Mouse (Mus musculus): ENCODE data around the gene Tedc1. TPM values are rescaled to one million over a fixed set of nuclear protein-coding genes. Genes with fewer than 3 reads are reported as not detected.
"Not testable (repeated sequence)": the region's sequence is repeated elsewhere in the genome, so short reads cannot be mapped to it uniquely, and the experiment has no call there.

Gene Tedc1
- polyA plus RNA-seq, 1 experiment from 2014 or later = 71.1 TPM

GRCm38 (mm10) chr12:113193423-113193822 is 37.2 kb downstream of the Tedc1 start:
- DNase-seq (ENCODE audit: low spot score) = no peak

GRCm38 (mm10) chr12:113199132-113199531 is 42.9 kb downstream of the Tedc1 start:
- DNase-seq (ENCODE audit: low spot score) = not testable (repeated sequence)

GRCm38 (mm10) chr12:113201301-113201700 is 45.1 kb downstream of the Tedc1 start:
- DNase-seq (ENCODE audit: low spot score) = no peak

DNA sequence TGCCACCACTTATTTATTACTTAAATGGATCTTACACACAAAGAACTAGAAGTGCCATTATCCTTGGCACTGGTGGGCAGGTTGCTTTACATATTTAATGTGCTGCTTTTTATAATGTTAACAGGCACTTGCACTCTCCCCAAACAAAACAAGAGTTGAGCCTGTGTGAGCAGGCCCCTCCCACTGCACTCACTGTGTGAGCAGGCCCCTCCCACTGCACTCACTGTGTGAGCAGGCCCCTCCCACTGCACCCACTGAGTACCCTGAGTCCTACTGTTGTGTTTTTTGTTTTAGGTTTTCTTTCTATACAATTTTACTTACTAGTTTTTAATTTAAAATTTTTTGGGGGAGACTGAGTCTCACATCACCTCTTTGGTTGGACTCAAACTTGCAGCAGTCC is 45.8 kb downstream of the Tedc1 start:
- no peak for DNase-seq (ENCODE audit: low spot score)

GRCm38 (mm10) chr12:113203522-113203921 is 47.3 kb downstream of the Tedc1 start:
- DNase-seq (ENCODE audit: low spot score) = no peak

DNA sequence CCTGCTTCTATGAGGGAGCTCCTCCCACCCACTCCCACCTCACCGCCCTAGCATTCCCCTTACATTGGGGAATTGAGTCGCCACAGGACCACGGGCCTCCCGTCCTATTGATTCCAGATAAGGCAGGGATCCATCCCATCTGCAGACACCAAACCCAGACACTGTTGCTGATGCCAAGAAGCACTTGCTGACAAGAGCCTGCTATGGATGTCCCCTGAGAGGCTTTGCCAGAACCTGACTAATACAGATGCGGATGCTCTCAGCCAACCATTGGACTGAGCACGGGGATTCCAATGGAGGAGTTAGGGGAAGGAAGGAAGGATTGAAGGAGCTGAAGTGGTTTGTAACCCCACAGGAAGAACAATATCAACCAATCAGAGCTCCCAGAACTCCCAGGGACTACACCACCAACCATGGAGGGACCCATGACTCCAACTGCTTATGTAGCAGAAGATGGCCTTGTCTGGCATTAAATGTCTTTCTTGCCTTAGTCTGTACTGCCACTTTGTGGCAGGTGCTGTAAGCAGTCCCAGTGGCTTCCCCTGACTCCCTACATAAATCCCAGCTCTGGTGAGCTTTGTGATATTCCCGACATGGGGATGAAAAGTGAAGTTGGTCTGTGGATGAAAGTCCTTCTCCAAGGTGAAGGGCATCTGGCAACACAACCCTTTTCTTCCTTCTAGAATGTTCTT is 49.2 kb downstream of the Tedc1 start:
- DNase-seq (ENCODE audit: low spot score) = no peak

DNA sequence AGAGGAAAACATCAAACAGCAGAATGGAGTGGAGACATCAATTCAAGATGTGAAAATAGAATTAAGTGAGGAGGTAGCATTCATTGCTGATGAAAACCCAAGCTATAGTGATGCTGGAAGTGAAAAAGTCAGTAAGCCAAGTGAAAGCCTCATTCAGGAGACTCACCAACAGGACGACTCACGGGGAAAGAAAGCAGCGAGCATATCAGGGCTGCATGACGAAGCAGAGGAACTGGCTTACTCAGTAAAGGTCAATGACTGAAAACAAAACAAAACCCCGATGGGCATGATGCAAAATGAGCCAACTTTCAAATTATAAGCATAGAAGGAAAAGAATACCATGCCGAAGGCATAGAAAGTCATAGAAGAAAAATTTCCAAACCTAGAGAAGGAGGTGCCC is 51.5 kb downstream of the Tedc1 start:
- no peak for DNase-seq (ENCODE audit: low spot score)

- DNase-seq (ENCODE audit: low spot score) = no peak
Observed at GRCm38 (mm10) chr12:113210586-113211378, 54.6 kb downstream of the Tedc1 start.

- DNase-seq (ENCODE audit: low spot score) = no peak
Observed at GRCm38 (mm10) chr12:113211772-113212171, 55.6 kb downstream of the Tedc1 start.

DNA sequence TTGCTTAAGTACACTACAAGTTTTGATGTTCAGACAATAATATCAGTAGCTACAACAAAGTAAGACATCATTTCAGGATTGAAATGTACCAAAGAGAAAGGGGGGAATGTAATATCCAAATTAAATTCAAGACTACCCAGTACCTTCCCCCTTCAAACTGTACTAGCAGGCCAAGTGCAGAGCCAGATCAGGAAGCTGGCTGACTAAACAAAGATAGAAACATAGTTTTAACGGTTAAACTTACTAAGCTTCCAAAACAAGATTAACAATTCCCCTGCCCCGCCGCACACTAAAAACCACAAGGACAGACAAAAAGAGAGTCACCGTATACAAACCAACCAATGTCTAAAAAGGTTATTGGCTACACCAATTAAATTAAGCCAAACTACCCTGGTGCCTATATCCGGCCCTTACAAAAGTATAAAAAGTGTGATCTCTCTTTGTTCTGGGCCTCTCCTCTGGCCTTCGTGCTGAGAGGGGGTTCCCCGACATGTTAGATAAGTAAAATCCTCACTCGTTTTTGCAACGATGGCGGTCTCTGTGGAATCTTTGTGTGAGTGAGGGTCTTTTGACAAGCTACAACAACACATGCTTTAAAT is 56.2 kb downstream of the Tedc1 start:
- DNase-seq (ENCODE audit: low spot score) = no peak

DNA sequence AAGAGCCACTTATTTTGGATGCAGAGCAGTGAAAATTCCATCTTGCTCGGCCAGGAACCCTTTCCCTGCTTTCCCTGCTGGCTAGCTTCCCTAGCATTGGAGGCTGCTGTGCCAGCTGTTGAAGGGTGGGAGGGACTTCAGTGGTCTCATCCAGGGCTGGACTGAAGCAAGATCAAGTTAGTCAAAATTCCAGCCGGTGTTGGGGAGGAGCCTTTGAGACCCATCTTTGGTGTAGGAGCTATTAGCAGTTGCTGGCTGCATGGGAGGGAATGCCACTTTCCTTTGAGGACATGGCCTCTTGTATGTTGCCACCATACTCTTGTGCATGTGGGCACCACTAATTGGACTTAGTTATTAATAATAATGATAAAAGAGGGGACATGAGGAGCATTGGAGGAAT is 57.0 kb downstream of the Tedc1 start:
- no peak for DNase-seq (ENCODE audit: low spot score)

DNA sequence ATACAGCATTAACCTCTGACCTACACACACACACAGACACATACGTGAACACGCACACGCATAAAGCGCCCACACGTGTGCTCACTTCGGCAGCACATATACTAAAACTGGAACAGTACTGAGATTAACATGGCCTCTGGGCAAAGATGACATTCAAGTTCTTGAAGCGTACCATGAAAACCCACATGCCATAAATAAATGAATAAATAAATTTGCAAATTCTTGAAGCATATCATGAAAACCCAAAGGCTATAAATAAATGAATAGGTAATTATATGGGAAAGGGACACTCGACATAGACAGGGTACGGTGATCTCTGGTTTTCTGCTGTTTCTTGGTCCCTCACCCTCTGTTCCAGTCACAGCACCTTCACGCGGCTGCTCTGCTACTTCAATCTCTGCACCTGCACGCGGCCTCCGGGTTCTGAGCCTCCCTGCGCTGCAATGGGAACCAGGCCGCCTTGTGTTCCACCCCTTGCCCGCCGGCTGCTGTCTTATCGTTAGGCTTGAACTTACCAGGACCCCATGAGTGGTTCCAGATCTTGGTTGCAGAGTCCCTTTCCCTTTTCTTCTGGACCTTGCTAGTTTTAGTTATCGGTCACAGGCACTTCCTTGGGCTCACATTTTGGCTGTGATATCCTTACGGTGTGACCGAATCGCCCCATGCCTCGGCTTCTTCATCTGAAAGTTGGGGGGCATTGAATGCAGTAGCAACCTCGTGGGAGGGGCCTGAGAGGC is 58.0 kb downstream of the Tedc1 start:
- DNase-seq (ENCODE audit: low spot score) = no peak

DNA sequence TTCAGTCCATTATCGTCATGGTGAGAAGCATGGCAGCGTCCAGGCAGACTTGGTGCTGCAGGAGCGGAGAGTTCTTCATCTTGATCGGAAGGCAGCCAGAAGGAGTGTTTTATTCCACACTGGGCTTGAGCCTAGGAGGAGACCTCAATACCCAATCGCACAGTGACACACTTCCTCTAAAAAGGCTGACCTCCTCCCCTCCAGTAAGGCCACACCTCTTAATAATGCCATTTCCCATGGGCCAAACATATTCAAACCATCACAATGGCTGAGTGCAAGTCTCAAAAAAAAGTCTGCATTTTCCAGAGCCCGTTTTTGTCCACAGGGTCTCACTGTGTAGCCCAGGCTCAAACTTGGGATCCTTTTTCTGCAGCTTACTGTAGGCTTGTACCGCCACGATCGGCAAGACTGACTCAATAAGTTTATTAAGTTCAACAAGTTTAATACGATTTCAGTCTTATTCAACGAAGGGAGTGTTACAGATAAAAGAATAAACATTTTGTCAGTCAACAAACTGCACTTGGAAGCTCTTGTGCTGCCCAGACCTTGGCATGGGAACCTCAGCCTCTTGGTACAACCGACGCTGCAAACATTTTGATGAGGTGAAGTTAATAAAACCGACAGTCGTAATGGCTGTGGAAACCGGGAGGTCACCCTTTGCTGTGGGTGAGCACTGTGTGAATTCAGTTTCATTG is 58.9 kb downstream of the Tedc1 start:
- no peak for DNase-seq (ENCODE audit: low spot score)

Other genes starting within 250 kb of the Tedc1 start
- gene Jag2, start 226.6 kb upstream of the Tedc1 start, polyA plus RNA-seq (2015; fragmentation: Nextera tagmentation; extraction: Ambion mirVana) = 8.3 and 10.2 TPM in 2 replicates
- gene Nudt14, start 214.3 kb upstream of the Tedc1 start, polyA plus RNA-seq (2015; fragmentation: Nextera tagmentation; extraction: Ambion mirVana) = 93.9 and 98.4 TPM in 2 replicates
- 16.4 and 18.0 TPM in 2 replicates for gene Btbd6, start 179.9 kb upstream of the Tedc1 start, polyA plus RNA-seq (2015; fragmentation: Nextera tagmentation; extraction: Ambion mirVana)
- 70.8 and 89.0 TPM in 2 replicates for gene Brf1, start 155.7 kb upstream of the Tedc1 start, polyA plus RNA-seq (2015; fragmentation: Nextera tagmentation; extraction: Ambion mirVana)
- gene Pacs2, start 141.9 kb upstream of the Tedc1 start, polyA plus RNA-seq (2015; fragmentation: Nextera tagmentation; extraction: Ambion mirVana) = 5.2 and 6.4 TPM in 2 replicates
- not detected in 2 replicates for gene Tex22, start 81.9 kb upstream of the Tedc1 start, polyA plus RNA-seq (2015; fragmentation: Nextera tagmentation; extraction: Ambion mirVana)
- 11.7 and 13.6 TPM in 2 replicates for gene Mta1, start 58.1 kb upstream of the Tedc1 start, polyA plus RNA-seq (2015; fragmentation: Nextera tagmentation; extraction: Ambion mirVana)
- 113 and 122 TPM in 2 replicates for gene Crip2, start 16.2 kb upstream of the Tedc1 start, polyA plus RNA-seq (2015; fragmentation: Nextera tagmentation; extraction: Ambion mirVana)
- gene Crip1, start 10.1 kb upstream of the Tedc1 start, polyA plus RNA-seq (2015; fragmentation: Nextera tagmentation; extraction: Ambion mirVana) = 2,725 and 3,094 TPM in 2 replicates
- gene Tmem121, start 29.5 kb downstream of the Tedc1 start, polyA plus RNA-seq (2015; fragmentation: Nextera tagmentation; extraction: Ambion mirVana) = 35.5 and 37.2 TPM in 2 replicates

Measured in thymus, postnatal 0 days (tissue).